In the genomic region with DNA sequence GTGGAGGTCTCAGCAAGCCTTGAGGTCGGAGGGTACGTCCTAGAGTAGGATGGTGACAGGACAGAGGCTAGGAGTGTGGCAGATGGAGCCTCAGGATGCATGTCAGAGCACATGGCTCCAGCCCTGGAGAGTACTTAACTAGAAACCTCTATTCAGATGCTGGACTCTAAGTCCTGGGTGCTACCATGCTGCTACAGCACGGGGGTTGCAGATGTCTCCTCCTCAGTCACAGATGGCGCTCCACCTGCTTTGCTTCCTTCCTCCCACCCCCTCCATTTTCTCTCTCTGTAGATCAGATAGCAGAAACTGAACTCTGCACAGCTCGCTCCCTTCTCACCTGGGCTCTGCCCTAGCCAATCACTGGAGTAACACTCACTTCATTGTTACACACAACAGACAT, we compare ENCODE assay signal across 12 mouse cellular contexts.
DNase-seq lines count a peak whose midpoint lies in the region; ATAC-seq and TF ChIP-seq lines count a peak whose summit lies in the region.
"Had no signal": no experiment of that assay in that cellular context is flagged by ENCODE, and none has a peak within 500 bp of the region (broad histone marks: within the 10 kb centered on the region; RNA-seq: fewer than 3 reads in every experiment).

No protein-coding gene starts in this region.

- H3K4me3 ChIP-seq in liver, postnatal 0 days (ENCODE audit: low read depth, low read length), result no peak overlapping the region
- H3K4me3 ChIP-seq: heart, embryonic 13.5 days had no signal

- peak; percentile 60 to 63 for DNase-seq in left cerebral cortex, adult 18-20 months (ENCODE audit: low spot score in 2 of 2)
- no peak for DNase-seq in left cerebral cortex, adult 11 months (ENCODE audit: low spot score)
- DNase-seq in cerebellum, adult 9-10 months, result peak; percentile 93
- DNase-seq in layer of hippocampus, postnatal 25 days (ENCODE audit: extremely low spot score in 1 of 2, low spot score in 1 of 2), result peak; percentile 44 to 54
- peak; percentile 49 to 54 for DNase-seq in thymus, postnatal 10 days (ENCODE audit: low spot score in 2 of 2)
- DNase-seq in heart, adult 8-10 months (ENCODE audit: low spot score), result no peak
- DNase-seq in liver, postnatal 0 days, result no peak
- DNase-seq: embryo, embryonic 11 days; kidney, adult 18-20 months; lung, postnatal 14 days; midbrain, embryonic 14.5 days had no signal

- no peak overlapping the region for H3K9ac ChIP-seq in liver, postnatal 0 days (replicated peaks)
- H3K9ac ChIP-seq: heart, embryonic 13.5 days had no signal

- H3K4me1 ChIP-seq in liver, postnatal 0 days (ENCODE audit: insufficient read depth), result peaks cover 3% of the 10 kb centered on the region

- no peaks in the 10 kb centered on the region for H3K9me3 ChIP-seq in liver, postnatal 0 days (ENCODE audit: low read length)
- H3K9me3 ChIP-seq: heart, embryonic 13.5 days had no signal

- no peak overlapping the region for H3K27ac ChIP-seq in liver, postnatal 0 days (ENCODE audit: low read depth)
- H3K27ac ChIP-seq: heart, embryonic 13.5 days had no signal

- H3K4me2 ChIP-seq in liver, postnatal 0 days (ENCODE audit: low read depth, low read length), result no peak overlapping the region
- H3K4me2 ChIP-seq: heart, embryonic 13.5 days had no signal

- TF ChIP-seq EP300 in liver, postnatal 0 days (IDR thresholded peaks at IDR 0.05; ENCODE audit: low read depth), result no peak

- TF ChIP-seq CTCF in liver, postnatal 0 days (IDR thresholded peaks at IDR 0.05; ENCODE audit: low read depth), result no peak

- peaks cover 6% of the 10 kb centered on the region for H3K36me3 ChIP-seq in liver, postnatal 0 days (replicated peaks; ENCODE audit: insufficient read depth, low read length)

- no peak for ATAC-seq in liver, postnatal 0 days

- 79% methylated on average over 5 of the region's 5 CpGs for WGBS in liver, postnatal 0 days (ENCODE audit: insufficient replicate concordance)

- H3K27me3 ChIP-seq in liver, postnatal 0 days (ENCODE audit: insufficient read depth, low read length), result no peaks in the 10 kb centered on the region
- H3K27me3 ChIP-seq: heart, embryonic 13.5 days had no signal

Comparison
In these comparisons a context has a peak if more than half of its experiments do, and no peak if none do; other contexts are left out.
1. DNase-seq: peak in left cerebral cortex, adult 18-20 months (2 of 2), cerebellum, adult 9-10 months (single experiment), layer of hippocampus, postnatal 25 days (2 of 2) and thymus, postnatal 10 days (2 of 2); none in left cerebral cortex, adult 11 months (single experiment), heart, adult 8-10 months (single experiment) and liver, postnatal 0 days (single experiment).